Mouse (Mus musculus): ENCODE measurements around the gene Tspan4. TPM values are rescaled to one million over a fixed set of nuclear protein-coding genes. Genes with fewer than 3 reads are reported as not detected.

Tspan4 gene
- polyA plus RNA-seq, 1 experiment, result 40.9 TPM

DNA sequence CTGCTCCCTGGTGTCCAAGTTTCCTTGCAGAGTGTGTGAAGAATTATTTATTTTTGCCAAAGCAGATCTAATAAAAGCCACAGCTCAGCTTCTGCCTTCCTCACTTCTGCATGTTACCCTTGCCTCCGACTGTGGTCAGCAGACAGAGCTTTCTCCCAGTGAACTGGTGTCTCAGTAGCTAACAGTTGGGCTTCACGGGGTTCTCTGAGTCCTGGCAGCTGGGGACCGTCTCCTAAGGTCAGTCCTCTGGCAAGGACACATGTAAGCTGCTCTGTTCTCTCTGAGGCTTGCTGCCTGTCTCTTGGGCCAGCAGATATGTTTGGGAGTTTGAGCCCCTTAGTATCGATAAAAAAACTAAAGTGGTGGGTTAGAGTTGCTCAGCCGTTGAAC, 15.0 kb upstream of the Tspan4 start:
- no peak for DNase-seq (ENCODE audit: extremely low spot score in 1 of 2, low spot score in 1 of 2)

DNA sequence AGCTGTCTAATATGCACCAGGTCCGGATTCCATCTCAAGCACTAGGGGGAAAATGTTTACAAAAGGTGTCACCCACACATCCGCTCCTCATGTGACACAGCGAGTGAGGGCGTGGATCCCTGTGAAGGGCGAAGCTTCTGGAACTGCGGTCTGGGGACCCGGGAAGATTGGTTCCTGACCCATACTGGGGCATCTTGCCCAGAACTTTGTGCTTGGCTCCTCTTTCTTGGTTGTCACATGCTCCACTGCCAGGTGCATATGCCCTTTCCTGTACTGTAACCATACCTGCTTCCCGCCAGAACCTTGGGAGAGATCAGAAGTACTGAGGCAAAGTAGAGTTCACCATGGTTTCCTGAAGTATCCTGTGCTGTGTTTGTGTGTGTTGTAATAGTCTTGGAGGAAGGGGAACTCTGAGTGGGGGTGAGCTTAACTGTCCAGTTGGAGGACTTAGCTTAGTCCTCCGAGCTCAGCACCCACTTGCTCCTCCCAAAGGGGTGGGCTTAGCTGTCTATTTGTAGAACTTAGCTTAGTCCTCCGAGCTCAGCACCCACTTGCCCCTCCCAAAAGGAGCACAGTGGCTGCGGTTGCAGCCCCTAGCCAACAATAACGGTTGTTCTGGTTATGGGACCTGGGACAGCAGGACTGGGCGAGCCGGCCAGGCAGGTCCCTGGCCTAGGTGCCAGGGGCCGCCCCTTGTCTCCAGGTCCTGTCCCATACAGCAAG, 14.5 kb upstream of the Tspan4 start, which contains the start of gene Cracr2b:
Cracr2b (plus strand) TSS at position 704 of the 723 bp plus-strand sequence.
- no peak for DNase-seq (ENCODE audit: extremely low spot score in 1 of 2, low spot score in 1 of 2)

DNA sequence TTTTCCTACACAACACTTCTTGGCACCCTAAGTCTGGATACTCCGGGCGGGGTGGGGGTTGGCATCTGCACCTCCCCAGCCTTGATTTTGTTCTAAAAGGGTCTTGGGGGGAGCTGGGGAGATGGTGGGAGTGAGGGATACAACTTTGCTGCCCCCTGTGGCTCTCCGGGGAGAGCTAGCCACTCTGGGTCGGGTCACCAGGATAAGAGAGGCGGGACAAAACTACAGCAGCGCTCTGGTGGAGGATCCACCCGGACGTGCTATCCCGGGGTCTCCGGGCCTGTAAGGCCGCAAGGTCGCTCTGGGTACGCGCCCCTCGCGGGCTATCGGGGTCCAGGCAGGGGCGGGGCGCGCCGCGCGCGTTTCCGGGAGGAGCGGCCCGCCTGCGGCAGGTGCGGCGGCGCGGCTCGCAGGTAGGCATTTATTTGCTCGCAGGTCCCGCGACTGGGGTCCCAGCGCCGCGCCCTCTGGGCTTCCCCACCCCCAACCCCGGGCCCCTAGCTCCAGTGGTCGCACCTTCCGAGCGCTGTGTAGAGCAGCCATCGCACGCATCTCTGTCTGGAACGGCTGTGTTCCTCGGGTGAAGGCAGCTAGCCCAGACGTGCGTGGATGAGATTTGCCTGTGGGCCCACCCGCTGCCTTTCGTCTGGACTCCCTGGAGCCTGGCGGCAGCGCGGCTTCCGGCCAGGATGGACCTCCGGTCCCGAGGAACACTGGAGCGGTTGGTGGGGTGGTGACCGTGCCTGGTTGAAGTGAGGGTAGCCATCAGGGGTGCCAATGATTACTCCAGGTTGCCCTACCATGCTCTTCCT, 13.3 kb upstream of the Tspan4 start:
- DNase-seq (ENCODE audit: extremely low spot score in 1 of 2, low spot score in 1 of 2), result no peak

DNA sequence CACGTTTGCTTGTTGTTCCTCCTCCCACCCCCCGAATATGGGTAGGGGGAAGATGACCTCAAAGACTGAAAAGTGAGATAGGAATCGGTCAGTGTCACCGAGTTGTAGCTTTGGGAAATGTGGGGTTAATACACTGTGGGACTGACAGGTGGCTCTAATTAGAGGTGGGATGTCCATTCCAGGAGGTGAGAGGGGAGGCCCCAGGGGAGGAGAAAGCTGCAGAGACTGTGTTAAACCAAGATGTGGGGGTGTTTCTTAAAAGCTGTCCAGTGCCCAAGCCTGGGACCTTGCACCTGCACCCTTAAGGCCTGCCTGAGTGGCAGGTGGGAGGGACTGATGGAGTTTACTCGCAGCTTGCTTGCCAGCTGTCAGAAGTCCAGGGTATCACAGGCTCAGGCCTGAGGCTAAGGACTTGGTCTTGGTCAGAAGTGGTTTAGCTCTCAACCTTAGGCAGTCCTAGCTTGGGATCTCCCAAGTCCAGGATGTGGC, 12.7 kb upstream of the Tspan4 start:
- no peak for DNase-seq (ENCODE audit: extremely low spot score in 1 of 2, low spot score in 1 of 2)

DNA sequence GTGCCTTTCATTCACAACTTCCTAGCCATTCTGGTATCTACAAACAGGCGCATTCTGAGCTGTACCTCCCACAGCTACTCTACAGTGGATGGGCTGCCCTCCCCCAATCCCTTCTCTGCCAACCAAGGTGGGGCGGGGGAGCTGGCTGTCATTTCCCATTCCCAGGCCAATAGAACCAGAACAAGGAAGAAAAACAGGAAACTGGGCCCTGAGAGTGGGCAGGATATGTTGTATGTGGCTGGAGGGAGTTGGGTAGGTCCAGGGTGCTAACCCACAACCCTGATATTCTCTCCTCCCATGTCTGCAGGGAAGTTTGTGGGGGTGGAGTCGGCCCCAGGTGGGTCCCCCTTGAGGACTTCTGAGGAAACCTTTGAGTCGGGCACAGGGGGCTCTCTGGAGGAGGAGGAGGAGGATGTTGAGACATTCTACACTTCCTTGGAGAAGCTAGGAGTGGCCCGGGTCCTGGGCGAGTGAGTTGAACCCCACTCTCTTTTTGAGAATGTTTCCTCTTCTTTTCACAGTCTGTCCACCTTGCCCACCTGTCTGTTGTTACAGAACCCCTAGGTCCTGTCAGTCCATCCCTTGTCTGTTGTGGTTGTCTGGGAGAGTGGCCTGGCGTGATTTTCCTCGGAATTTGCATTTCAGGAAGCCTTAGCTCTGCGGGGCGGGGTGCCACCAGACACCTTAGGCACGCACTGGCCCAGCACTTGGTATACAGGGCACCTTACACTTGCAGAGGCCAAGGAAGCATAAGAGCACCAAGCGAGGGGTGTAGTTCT, 11.0 kb upstream of the Tspan4 start:
- no peak for DNase-seq (ENCODE audit: extremely low spot score in 1 of 2, low spot score in 1 of 2)

DNA sequence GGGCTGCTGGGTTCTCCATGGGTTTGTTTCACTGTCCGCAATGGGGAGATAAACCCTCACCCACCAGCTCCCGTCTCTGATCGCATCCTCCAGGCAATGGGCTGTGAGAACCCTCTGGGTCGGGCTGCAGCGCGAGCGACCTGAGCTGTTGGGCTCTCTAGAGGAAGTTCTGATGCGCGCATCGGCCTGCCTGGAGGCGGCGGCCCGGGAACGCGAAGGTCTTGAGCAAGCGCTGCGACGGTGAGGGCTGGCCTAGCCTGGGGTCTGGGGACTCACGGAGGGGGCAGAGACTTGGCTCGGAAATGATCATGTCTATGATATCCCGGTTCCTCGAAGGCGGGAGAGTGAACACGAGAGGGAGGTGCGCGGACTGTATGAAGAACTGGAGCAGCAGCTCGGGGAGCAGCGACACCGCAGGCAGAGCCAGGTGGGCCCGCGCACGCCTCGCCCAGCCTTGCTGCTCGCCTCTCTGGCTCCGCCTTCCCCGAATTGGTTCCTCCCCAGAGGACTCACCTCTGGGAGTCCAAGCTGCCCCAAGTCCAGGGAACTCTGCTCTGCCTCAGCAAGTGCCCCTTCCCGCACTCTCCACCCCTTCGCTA, 10.3 kb upstream of the Tspan4 start:
- DNase-seq (ENCODE audit: extremely low spot score in 1 of 2, low spot score in 1 of 2), result no peak

DNA sequence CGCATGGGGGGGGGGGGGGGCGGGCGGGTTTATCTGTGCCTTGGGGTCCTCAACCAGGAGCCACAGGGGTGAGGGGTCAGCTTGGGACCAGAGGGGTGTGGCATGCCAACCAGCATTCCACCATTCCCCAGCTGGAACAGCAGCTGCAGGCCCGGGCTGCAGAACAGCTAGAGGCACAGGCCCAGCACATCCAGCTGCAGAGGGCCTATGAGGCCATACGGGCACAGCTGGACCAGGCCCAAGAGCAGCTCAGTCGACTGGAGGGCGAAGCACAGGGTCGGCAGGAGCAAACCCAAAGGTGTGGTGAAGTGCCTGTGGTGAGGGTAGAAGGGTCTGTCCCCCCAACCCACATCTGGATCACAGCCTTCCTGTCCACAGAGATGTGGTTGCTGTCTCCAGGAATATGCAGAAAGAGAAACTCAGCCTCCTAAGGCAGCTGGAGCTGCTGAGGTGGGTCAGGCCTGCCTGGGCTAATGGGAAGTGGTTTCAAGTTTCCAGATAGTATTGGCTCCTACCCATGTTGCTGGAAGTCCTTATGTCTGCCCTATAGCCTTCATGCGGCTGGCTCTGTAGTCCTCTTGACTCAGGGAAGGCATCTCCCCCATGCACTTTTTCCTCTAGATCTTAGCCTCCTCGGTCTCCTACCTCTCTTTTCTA, 9.5 kb upstream of the Tspan4 start:
- DNase-seq (ENCODE audit: extremely low spot score in 1 of 2, low spot score in 1 of 2), result no peak

DNA sequence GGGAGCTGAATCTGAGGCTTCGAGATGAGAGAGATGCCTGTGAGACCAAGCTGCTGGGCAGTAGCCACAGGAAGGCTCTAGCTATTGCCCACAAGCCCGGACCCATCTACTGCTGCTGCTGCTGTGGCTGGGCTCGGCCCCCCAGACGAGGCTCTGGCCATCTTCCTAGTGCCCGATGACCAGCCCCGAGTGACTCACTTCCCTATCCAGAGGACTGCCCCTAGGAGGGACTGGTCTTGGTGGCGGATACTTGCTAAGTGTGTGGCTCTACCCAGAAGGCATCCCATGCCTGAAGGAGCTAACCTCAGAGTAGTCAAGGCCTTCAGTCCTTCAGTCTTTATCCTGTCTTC, 9.0 kb upstream of the Tspan4 start:
- no peak for DNase-seq (ENCODE audit: extremely low spot score in 1 of 2, low spot score in 1 of 2)

DNA sequence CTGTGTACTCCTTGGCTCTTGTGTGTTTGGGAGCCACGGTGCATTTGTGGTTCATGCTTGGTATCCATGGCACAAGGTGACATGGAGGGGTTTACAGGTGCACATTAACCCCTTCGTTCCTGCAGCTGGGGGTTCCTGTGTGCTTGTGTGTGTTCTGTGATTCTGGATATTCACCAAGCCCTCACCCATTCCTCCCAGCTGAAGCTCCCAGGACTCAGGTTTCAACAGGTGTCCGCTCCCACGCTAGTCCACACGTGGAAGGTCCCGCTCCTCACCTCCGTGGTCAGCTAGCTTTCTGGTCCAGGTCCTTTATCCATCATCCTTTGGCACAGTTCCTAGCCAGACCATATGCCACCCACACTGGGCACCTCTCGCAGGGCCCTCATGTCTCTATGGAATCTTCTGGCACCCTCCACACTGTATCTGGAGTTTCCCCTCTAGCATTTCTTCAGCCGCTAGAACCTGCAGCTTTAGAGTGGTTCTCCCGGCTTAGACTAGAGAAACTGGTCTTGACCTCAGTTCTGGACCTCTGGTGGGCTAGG, 8.4 kb upstream of the Tspan4 start:
- DNase-seq (ENCODE audit: extremely low spot score in 1 of 2, low spot score in 1 of 2), result no peak

DNA sequence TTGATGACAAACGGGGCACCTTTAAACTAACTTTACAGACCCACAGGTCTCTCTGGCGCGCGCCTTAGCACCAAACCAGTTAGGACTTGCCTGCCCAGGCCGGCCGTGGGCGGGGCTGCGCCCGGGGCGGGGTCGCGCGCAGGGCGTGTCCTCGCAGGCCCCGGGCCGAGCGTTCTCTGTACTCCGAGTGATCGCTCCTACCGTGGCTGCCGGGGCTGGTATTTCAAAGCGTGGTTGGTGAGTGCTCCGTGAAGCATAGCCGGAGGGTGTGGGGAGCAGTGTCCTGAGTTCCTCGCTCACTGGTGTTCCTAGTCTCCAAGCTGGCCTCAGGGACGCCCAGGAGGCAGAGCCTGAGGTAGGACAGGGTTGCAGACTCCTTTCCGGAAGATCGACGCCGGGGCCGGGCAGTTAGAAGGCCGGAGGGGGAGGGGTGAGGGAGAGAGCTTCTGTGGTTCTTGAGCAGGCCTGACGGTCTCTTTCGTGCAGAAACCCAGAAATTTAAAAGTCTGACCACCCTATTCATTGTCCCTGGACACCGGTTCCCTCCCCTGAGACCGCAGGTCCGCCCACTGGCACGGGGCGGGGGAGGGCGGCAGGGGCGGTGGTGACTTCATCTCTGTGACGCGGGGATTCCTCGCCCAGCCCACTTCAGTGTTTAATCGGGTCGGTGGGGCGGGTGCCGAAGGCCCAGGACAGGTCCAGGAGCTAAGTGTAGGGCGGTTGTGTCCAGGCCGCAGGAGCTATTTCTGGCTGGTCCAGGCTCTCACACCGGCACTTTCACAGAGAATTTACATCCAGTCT, 7.6 kb upstream of the Tspan4 start, which contains the start of gene Cd151:
Cd151 (plus strand) TSS at position 163 of the 801 bp plus-strand sequence.
- peak in 1 of 2 experiments; percentile 72 for DNase-seq (ENCODE audit: extremely low spot score in 1 of 2, low spot score in 1 of 2)

DNA sequence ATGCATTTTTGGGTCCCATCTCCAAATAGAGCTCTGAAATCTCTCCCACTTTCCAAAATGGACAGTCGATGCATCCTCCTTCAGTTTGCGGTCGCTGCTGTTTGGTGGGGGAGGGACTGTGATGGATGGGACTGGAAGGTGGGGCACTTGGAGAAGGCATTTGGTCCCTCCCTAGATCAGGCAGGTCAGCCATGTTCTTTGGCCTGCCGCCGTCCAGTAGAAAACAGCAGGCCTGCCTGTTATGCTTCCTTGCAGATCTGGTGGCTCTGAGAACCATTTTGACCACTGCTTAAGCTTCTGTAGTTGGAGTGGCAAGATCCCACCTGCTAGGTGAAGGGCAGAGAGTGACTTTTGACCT, 6.9 kb upstream of the Tspan4 start:
- no peak for DNase-seq (ENCODE audit: extremely low spot score in 1 of 2, low spot score in 1 of 2)

DNA sequence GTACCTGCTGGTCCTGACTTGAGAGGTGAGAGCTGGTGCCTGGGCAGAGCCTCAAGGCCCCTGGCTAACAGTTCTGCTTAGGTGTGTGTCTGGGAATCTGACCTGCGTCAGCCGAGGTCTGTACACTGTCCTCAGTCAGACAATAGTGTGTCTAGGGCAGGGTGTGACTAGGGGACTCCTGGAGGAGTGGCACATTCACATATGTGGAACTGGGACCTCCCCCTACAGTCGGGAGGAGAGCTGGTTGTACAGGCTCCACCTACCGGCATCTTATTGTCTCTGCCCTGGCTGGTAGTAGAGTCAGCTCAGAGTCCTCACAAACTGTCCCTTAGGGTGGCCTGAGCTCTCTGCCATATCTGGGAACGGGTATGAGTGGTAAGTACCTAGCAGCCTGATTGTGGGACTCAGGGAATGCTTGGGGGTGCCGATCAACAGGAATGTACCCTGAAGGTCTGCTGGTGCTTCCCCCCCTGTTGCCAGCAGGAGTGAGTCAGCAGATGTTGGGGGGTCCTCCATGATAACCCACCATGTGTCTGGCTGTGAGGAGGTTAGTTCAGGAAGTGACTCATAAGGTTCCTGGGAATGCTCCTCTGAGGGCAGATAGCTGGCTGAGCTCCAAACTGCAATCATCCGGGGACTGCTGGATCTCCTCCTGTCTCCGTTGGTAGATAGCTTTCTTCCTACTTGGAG, 6.4 kb upstream of the Tspan4 start:
- DNase-seq (ENCODE audit: extremely low spot score in 1 of 2, low spot score in 1 of 2), result peak in 1 of 2 experiments; percentile 70

DNA sequence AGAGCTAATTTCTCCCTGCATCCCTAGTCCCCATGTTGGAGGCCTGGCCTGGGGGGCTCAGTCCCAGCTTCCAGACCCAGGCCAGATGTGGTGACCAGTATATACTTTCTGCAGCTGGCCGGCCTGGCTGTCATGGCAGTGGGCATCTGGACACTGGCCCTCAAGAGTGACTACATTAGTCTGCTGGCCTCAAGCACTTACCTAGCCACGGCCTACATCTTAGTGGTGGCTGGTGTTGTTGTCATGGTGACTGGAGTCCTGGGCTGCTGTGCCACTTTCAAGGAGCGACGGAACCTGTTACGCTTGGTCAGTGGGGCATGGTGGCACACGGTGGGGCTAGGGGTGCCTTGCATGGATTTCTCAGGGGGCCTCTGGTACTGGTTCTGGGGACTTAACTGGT, 5.7 kb upstream of the Tspan4 start:
- no peak for DNase-seq (ENCODE audit: extremely low spot score in 1 of 2, low spot score in 1 of 2)

DNA sequence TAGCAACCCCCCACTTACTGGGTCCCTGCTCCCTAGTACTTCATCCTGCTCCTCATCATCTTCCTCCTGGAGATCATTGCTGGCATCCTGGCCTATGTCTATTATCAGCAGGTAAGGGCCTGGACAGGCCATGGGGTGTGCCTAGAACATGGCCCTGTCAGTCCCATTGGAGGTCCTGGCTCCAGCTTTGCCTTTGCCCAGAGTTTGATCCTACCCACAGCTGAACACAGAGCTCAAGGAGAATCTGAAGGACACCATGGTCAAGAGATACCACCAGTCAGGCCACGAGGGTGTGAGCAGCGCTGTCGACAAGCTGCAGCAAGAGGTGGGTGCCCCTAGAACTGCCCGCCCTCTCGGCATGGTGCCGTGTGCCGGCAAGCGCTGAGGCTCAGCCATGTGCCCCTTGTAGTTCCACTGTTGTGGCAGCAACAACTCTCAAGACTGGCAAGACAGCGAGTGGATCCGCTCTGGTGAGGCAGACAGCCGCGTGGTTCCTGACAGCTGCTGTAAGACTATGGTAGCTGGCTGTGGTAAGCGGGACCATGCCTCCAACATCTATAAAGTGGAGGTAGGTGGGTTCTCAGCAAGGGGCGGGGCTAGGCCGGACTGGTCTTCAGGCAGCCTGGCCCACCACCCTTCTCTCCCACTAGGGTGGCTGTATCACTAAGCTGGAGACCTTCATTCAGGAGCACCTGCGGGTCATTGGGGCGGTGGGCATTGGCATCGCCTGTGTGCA, 5.0 kb upstream of the Tspan4 start:
- DNase-seq (ENCODE audit: extremely low spot score in 1 of 2, low spot score in 1 of 2), result no peak

DNA sequence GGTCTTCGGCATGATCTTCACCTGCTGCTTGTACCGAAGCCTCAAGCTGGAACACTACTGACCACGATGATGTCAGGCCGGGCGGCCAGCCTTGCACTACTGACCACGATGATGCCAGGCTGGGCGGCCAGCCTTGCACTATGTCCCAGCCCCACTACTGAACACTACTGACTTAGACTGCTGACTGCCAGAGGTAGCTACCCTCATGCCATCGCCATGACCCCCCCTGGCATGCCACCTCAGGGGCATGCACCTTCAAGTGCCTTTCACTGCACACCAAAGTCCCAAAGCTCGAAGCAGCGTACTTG, 4.4 kb upstream of the Tspan4 start:
- DNase-seq (ENCODE audit: extremely low spot score in 1 of 2, low spot score in 1 of 2), result no peak

DNA sequence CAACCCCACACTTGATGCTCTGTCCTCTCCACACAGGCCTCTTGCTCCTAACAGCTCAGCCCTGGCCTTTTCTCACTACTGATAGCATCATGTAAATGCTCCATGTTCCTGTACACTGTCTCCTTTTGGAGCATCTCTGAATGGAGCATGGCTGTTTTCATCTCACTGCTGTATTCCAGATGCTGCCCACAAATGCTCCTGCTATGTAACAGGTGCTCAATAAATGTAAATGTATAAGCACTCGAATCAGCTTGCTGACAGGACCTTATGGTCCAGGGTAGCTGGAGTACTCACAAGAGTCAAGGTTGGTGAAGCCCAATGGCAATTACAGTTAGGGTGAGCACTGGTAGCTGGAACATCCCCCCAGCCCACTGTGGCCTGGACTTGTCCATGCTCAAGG, 3.8 kb upstream of the Tspan4 start:
- DNase-seq (ENCODE audit: extremely low spot score in 1 of 2, low spot score in 1 of 2), result no peak

DNA sequence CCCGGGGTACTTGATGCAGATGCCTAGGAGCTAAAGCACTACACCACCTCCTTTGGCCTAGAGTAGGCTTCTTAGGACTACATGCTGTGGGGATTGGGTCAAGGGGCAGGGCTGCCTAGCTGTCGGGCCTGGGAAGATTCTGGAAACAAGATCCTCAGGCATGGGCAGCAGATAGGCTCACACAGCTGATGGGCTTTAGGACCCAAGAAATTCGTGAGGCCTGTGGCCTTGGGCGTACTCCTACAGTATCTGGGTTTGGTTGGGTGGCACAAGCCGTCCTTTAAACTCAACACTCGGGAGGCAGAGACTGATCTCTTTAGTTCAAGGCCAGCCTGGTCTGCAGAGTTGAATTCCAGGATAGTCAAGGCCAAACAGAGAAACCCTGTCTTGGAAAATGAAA, 2.8 kb upstream of the Tspan4 start:
- DNase-seq (ENCODE audit: extremely low spot score in 1 of 2, low spot score in 1 of 2), result no peak

DNA sequence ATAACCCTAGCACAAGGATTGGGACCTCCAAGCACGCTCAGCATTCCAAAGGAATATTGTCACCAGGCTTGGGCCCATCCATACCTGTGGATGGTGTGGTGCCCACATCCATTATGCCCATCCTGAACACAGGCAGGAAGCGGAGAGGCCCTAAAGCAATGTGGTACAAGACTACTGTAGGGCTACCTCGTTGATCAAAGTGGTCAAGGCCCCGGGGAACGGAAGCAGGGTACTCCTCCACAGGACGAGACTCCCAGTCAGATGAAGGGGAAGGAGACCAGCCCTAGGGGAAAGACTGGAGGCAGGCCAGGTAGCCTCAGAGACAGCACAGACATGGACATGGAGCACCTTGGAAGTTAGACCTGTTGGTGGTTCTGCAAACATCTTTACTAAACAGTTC, 2.3 kb upstream of the Tspan4 start:
- no peak for DNase-seq (ENCODE audit: extremely low spot score in 1 of 2, low spot score in 1 of 2)

Measured in frontal cortex, adult 2 months (tissue).